Comparison of ENCODE assay signal across 9 mouse cellular contexts in genomic region chr16:76786405-76787155, GRCm38 (mm10).
A peak's percentile ranks its signal among the peaks of the same experiment; 100 is the strongest.
DNase-seq lines count a peak whose midpoint lies in the region; ATAC-seq and TF ChIP-seq lines count a peak whose summit lies in the region.
"Had no signal": no experiment of that assay in that cellular context is flagged by ENCODE, and none has a peak within 500 bp of the region (broad histone marks: within the 10 kb centered on the region; RNA-seq: fewer than 3 reads in every experiment).

No protein-coding gene starts in this region.

- H3K4me1 ChIP-seq in midbrain, embryonic 14.5 days (ENCODE audit: control insufficient read depth, insufficient read depth, low read length): no peaks in the 10 kb centered on the region
- H3K4me1 ChIP-seq in midbrain, embryonic 15.5 days: no peaks in the 10 kb centered on the region
- H3K4me1 ChIP-seq: megakaryocyte, embryonic 14.5 days had no signal

- in situ Hi-C loops in Patski (cut with MboI; ENCODE audit: low pct_unique_long_range_greater_than_20kb): no loop called here

- no peak overlapping the region for H3K27ac ChIP-seq in midbrain, embryonic 14.5 days (replicated peaks; ENCODE audit: low read depth, low read length)
- no peak overlapping the region for H3K27ac ChIP-seq in midbrain, embryonic 15.5 days

- no peak overlapping the region for H3K4me3 ChIP-seq in midbrain, embryonic 14.5 days (replicated peaks; ENCODE audit: low read depth, low read length)
- no peak overlapping the region for H3K4me3 ChIP-seq in midbrain, embryonic 15.5 days
- H3K4me3 ChIP-seq: megakaryocyte, embryonic 14.5 days had no signal

- H3K9ac ChIP-seq in midbrain, embryonic 14.5 days (replicated peaks; ENCODE audit: low read length): no peak overlapping the region
- no peak overlapping the region for H3K9ac ChIP-seq in midbrain, embryonic 15.5 days

- WGBS in midbrain, embryonic 14.5 days: 77% methylated on average over 6 of the region's 6 CpGs
- 76% methylated on average over 6 of the region's 6 CpGs for WGBS in midbrain, embryonic 15.5 days

- intact Hi-C loops in left cerebral cortex, postnatal 25 days (cut with DNase I): no loop called here

- CTCF ChIA-PET in Patski (lab: Charles Lee): interaction anchor here (1.0 to 1.2 kb wide), 3 partner anchors 9 to 111 kb away, joined by 3 to 5 read pairs (median 4); no protein-coding TSS in a partner anchor

- no peak for ATAC-seq in midbrain, embryonic 14.5 days (ENCODE audit: low FRiP score, low TSS enrichment)
- ATAC-seq in midbrain, embryonic 15.5 days (replicated peaks): no peak
- ATAC-seq in Patski: peak; percentile 93
- ATAC-seq in erythroid progenitor cell, adult 5-6 weeks (replicated peaks; ENCODE audit: low FRiP score, poor library complexity, severe bottlenecking): no peak

- no peak overlapping the region for H3K4me2 ChIP-seq in midbrain, embryonic 14.5 days (ENCODE audit: low read length)
- H3K4me2 ChIP-seq in midbrain, embryonic 15.5 days: no peak overlapping the region

- TF ChIP-seq CTCF in Patski (IDR thresholded peaks at IDR 0.05): peak; percentile 93

- H3K9me3 ChIP-seq in midbrain, embryonic 14.5 days (ENCODE audit: control insufficient read depth, low read length): no peaks in the 10 kb centered on the region
- no peaks in the 10 kb centered on the region for H3K9me3 ChIP-seq in midbrain, embryonic 15.5 days
- H3K9me3 ChIP-seq: megakaryocyte, embryonic 14.5 days had no signal

- DNase-seq in midbrain, embryonic 14.5 days: peak; percentile 40
- DNase-seq in Patski (ENCODE audit: low read depth, low spot score): peak; percentile 17
- peak; percentile 49 to 64 for DNase-seq in cerebellum, postnatal 14 days
- DNase-seq in heart, adult 9 months (ENCODE audit: low spot score in 2 of 2): peak; percentile 83 to 86
- DNase-seq in left cerebral cortex, postnatal 25 days (ENCODE audit: low spot score in 2 of 2): peak; percentile 26 to 43
- DNase-seq in right cerebral cortex, postnatal 14 days: peak; percentile 24

- H3K36me3 ChIP-seq in midbrain, embryonic 14.5 days (ENCODE audit: control insufficient read depth, insufficient read depth, low read length): no peaks in the 10 kb centered on the region
- H3K36me3 ChIP-seq in midbrain, embryonic 15.5 days (replicated peaks): no peaks in the 10 kb centered on the region

- no peaks in the 10 kb centered on the region for H3K27me3 ChIP-seq in midbrain, embryonic 14.5 days (ENCODE audit: control insufficient read depth, insufficient read depth, low read length)
- no peaks in the 10 kb centered on the region for H3K27me3 ChIP-seq in midbrain, embryonic 15.5 days (replicated peaks)
- no peaks in the 10 kb centered on the region for H3K27me3 ChIP-seq in Patski
- H3K27me3 ChIP-seq: megakaryocyte, embryonic 14.5 days had no signal

- POLR2A ChIA-PET in Patski (lab: Charles Lee): no interaction called here

Comparison
In these comparisons a context has a peak if more than half of its experiments do, and no peak if none do; other contexts are left out.
1. DNase-seq: peak in every context shown above with its lines; median percentile 84 in heart, adult 9 months; 56 in cerebellum, postnatal 14 days; 40 in midbrain, embryonic 14.5 days; 34 in left cerebral cortex, postnatal 25 days; 24 in right cerebral cortex, postnatal 14 days; 17 in Patski.